Mouse (Mus musculus) cortical plate, adult 2 months (tissue): ENCODE data around the gene Klk6. TPM values are rescaled to one million over a fixed set of nuclear protein-coding genes. Genes with fewer than 3 reads are reported as not detected.
A peak's percentile ranks its signal among the peaks of the same experiment; 100 is the strongest.

Experiments
- H3K27ac ChIP-seq: fragments of 200-500 bp; 2 replicates; pipeline ENCODE4 v1.5.1; 2012; ENCODE audit warnings: low read length, control low read depth, inconsistent platforms; ENCODE audit not compliant: insufficient read depth
- H3K4me1 ChIP-seq: fragments of 200-500 bp; 2 replicates; pipeline ENCODE4 v1.6.1; 2011; ENCODE audit warnings: low read length; ENCODE audit not compliant: control insufficient read depth, insufficient read depth
- H3K4me3 ChIP-seq: fragments of 200-500 bp; 2 replicates; pipeline ENCODE4 v1.5.1; 2011; ENCODE audit warnings: mild to moderate bottlenecking, low read length, control low read depth; ENCODE audit not compliant: insufficient read depth
- CTCF ChIP-seq: fragments of 200-500 bp; IDR thresholded peaks from 2 replicates; pipeline ENCODE4 v1.5.1; 2011; ENCODE audit warnings: mild to moderate bottlenecking, control low read depth, low read length; ENCODE audit not compliant: insufficient read depth; ENCODE audit errors: extremely low read depth
- POLR2A ChIP-seq: fragments of 200-500 bp; IDR thresholded peaks from 2 replicates; pipeline ENCODE4 v1.6.1; 2011; ENCODE audit warnings: mild to moderate bottlenecking, low read length, control low read depth; ENCODE audit not compliant: insufficient read depth; ENCODE audit errors: extremely low read depth
- polyA plus RNA-seq: library from polyadenylated mRNA; depleted of rRNA; stranded (reverse); fragments of >200 nt; gene quantifications from 2 replicates; pipeline ENCODE4 v1.2.3, GENCODE M21; 2012

Klk6 gene
- polyA plus RNA-seq, 1 experiment, result 11.6 TPM

- TF ChIP-seq POLR2A (no peak), CTCF (peak; percentile 64)
- H3K4me3 ChIP-seq, result no peak overlapping the region
- no peak overlapping the region for H3K27ac ChIP-seq
- H3K4me1 ChIP-seq, result no peaks in the 10 kb centered on the region
Measured at GRCm38 (mm10) chr7:43782275-43783265, 41.7 kb upstream of the Klk6 start.

GRCm38 (mm10) chr7:43785286-43785685, 39.0 kb upstream of the Klk6 start:
- Histone ChIP-seq H3K4me3 (no peak overlapping the region), H3K27ac (no peak overlapping the region), H3K4me1 (no peaks in the 10 kb centered on the region)
- TF ChIP-seq CTCF (0 out of 2 replicates have a peak, but pooled peaks have one; percentile 19), POLR2A (no peak)

- H3K4me1 ChIP-seq, result no peaks in the 10 kb centered on the region
- no peak overlapping the region for H3K4me3 ChIP-seq
- no peak overlapping the region for H3K27ac ChIP-seq
- no peak for TF ChIP-seq POLR2A
Measured at GRCm38 (mm10) chr7:43788096-43788495, 36.2 kb upstream of the Klk6 start.

GRCm38 (mm10) chr7:43789295-43789694, 35.0 kb upstream of the Klk6 start:
- Histone ChIP-seq H3K4me3 (no peak overlapping the region), H3K27ac (no peak overlapping the region), H3K4me1 (no peaks in the 10 kb centered on the region)
- TF ChIP-seq POLR2A (no peak), CTCF (no peak)

GRCm38 (mm10) chr7:43791591-43791990, 32.7 kb upstream of the Klk6 start, which contains the start of gene Klk9:
Gene Klk9, plus strand, starts transcription at chr7:43791891.
- no peak for TF ChIP-seq POLR2A
- TF ChIP-seq CTCF, result no peak
- Histone ChIP-seq H3K4me3 (no peak within 1 kb of the TSS), H3K27ac (no peak within 1 kb of the TSS), H3K4me1 (no peaks in the 10 kb centered on the region)

- no peaks in the 10 kb centered on the region for H3K4me1 ChIP-seq
- no peak overlapping the region for H3K27ac ChIP-seq
- H3K4me3 ChIP-seq, result peak overlapping the region; percentile 54; the same call in 1 of the 2 replicates
- TF ChIP-seq CTCF (no peak), POLR2A (no peak)
Measured at GRCm38 (mm10) chr7:43796355-43796754, 27.9 kb upstream of the Klk6 start.

- Histone ChIP-seq H3K27ac (no peak within 1 kb of the TSS), H3K4me1 (no peaks in the 10 kb centered on the region), H3K4me3 (peak within 1 kb of the TSS; percentile 54)
- TF ChIP-seq CTCF (no peak), POLR2A (no peak)
Measured at GRCm38 (mm10) chr7:43797333-43797769, 26.9 kb upstream of the Klk6 start, which contains the start of gene Klk8. Gene Klk8, plus strand, starts transcription at chr7:43797577.

GRCm38 (mm10) chr7:43797844-43798462, 26.3 kb upstream of the Klk6 start:
- TF ChIP-seq CTCF, result no peak
- no peak for TF ChIP-seq POLR2A
- H3K4me1 ChIP-seq, result no peaks in the 10 kb centered on the region
- H3K4me3 ChIP-seq, result peak overlapping the region; percentile 54
- no peak overlapping the region for H3K27ac ChIP-seq

GRCm38 (mm10) chr7:43799876-43800275, 24.4 kb upstream of the Klk6 start:
- Histone ChIP-seq H3K4me1 (no peaks in the 10 kb centered on the region), H3K4me3 (no peak overlapping the region), H3K27ac (no peak overlapping the region)
- TF ChIP-seq POLR2A (no peak), CTCF (no peak)

GRCm38 (mm10) chr7:43810994-43811393, 13.3 kb upstream of the Klk6 start, which contains the start of gene Klk7:
Gene Klk7, plus strand, starts transcription at chr7:43811294.
- TF ChIP-seq POLR2A, result no peak
- no peak for TF ChIP-seq CTCF
- Histone ChIP-seq H3K4me3 (no peak within 1 kb of the TSS), H3K4me1 (no peaks in the 10 kb centered on the region), H3K27ac (no peak within 1 kb of the TSS)
